Mouse (Mus musculus): ENCODE results near the gene Cers6. TPM values are rescaled to one million over a fixed set of nuclear protein-coding genes. Genes with fewer than 3 reads are reported as not detected.

Gene Cers6
- polyA plus RNA-seq, 1 experiment: 10.2 TPM

GRCm38 (mm10) chr2:68959573-68959972 is 98.3 kb downstream of the Cers6 start:
- no peak for TF ChIP-seq GATA1 (IDR thresholded peaks at IDR 0.05; ENCODE audit: low read length)

- no peak for TF ChIP-seq GATA1 (IDR thresholded peaks at IDR 0.05; ENCODE audit: low read length)
Observed at GRCm38 (mm10) chr2:68960060-68960459, 98.8 kb downstream of the Cers6 start.

GRCm38 (mm10) chr2:68960620-68961019 is 99.4 kb downstream of the Cers6 start:
- no peak for TF ChIP-seq GATA1 (IDR thresholded peaks at IDR 0.05; ENCODE audit: low read length)

GRCm38 (mm10) chr2:68966360-68966759 is 105.1 kb downstream of the Cers6 start:
- TF ChIP-seq GATA1 (IDR thresholded peaks at IDR 0.05; ENCODE audit: low read length): no peak

- no peak for TF ChIP-seq GATA1 (IDR thresholded peaks at IDR 0.05; ENCODE audit: low read length)
Observed at GRCm38 (mm10) chr2:68968028-68968427, 106.8 kb downstream of the Cers6 start.

GRCm38 (mm10) chr2:68971840-68972239 is 110.6 kb downstream of the Cers6 start:
- no peak for TF ChIP-seq GATA1 (IDR thresholded peaks at IDR 0.05; ENCODE audit: low read length)

- no peak for TF ChIP-seq GATA1 (IDR thresholded peaks at IDR 0.05; ENCODE audit: low read length)
Observed at GRCm38 (mm10) chr2:68973753-68974152, 112.5 kb downstream of the Cers6 start.

- TF ChIP-seq GATA1 (IDR thresholded peaks at IDR 0.05; ENCODE audit: low read length): no peak
Observed at GRCm38 (mm10) chr2:68975286-68975685, 114.0 kb downstream of the Cers6 start.

GRCm38 (mm10) chr2:68975780-68976179 is 114.5 kb downstream of the Cers6 start:
- TF ChIP-seq GATA1 (IDR thresholded peaks at IDR 0.05; ENCODE audit: low read length): peak; percentile 93

GRCm38 (mm10) chr2:68978244-68978643 is 117.0 kb downstream of the Cers6 start:
- no peak for TF ChIP-seq GATA1 (IDR thresholded peaks at IDR 0.05; ENCODE audit: low read length)

- no peak for TF ChIP-seq GATA1 (IDR thresholded peaks at IDR 0.05; ENCODE audit: low read length)
Observed at GRCm38 (mm10) chr2:68978660-68979604, 117.7 kb downstream of the Cers6 start.

- TF ChIP-seq GATA1 (IDR thresholded peaks at IDR 0.05; ENCODE audit: low read length): no peak
Observed at GRCm38 (mm10) chr2:68981302-68981701, 120.1 kb downstream of the Cers6 start.

GRCm38 (mm10) chr2:68981756-68982409 is 120.6 kb downstream of the Cers6 start:
- TF ChIP-seq GATA1 (IDR thresholded peaks at IDR 0.05; ENCODE audit: low read length): no peak

- no peak for TF ChIP-seq GATA1 (IDR thresholded peaks at IDR 0.05; ENCODE audit: low read length)
Observed at GRCm38 (mm10) chr2:68982979-68983378, 121.7 kb downstream of the Cers6 start.

GRCm38 (mm10) chr2:68983431-68983830 is 122.2 kb downstream of the Cers6 start:
- TF ChIP-seq GATA1 (IDR thresholded peaks at IDR 0.05; ENCODE audit: low read length): no peak

GRCm38 (mm10) chr2:68989117-68989516 is 127.9 kb downstream of the Cers6 start:
- TF ChIP-seq GATA1 (IDR thresholded peaks at IDR 0.05; ENCODE audit: low read length): no peak

- peak; percentile 27 for TF ChIP-seq GATA1 (IDR thresholded peaks at IDR 0.05; ENCODE audit: low read length)
Observed at GRCm38 (mm10) chr2:68992629-68993028, 131.4 kb downstream of the Cers6 start.

Data from G1E-ER4 (cell line).